Mouse (Mus musculus) bone marrow macrophage, adult 2 months (primary cell): Measurements from ENCODE around the gene Map3k13.

ENCODE experiments used
- CTCF ChIP-seq: IDR thresholded peaks from 2 replicates; pipeline ENCODE4 v1.5.1; 2012; ENCODE audit warnings: low read depth, mild to moderate bottlenecking, low read length, moderate library complexity
- POLR2A ChIP-seq: IDR thresholded peaks from 2 replicates; pipeline ENCODE4 v1.6.1; 2012; ENCODE audit warnings: mild to moderate bottlenecking, low read depth, low read length, borderline replicate concordance

- TF ChIP-seq POLR2A (no peak), CTCF (no peak)
These were observed 3.7 kb upstream of the Map3k13 start for GRCm38 (mm10) chr16:21790469-21790868.
